Mouse (Mus musculus): Measurements from ENCODE around the gene Ctf1. TPM values are rescaled to one million over a fixed set of nuclear protein-coding genes. Genes with fewer than 3 reads are reported as not detected.

The Ctf1 gene
- total RNA-seq, 4 experiments from 2014 or later: 3.1 to 6.9 (median 4.2) TPM

- peak in 1 of 2 experiments; percentile 27 for DNase-seq (ENCODE audit: low spot score in 2 of 2)
These were observed 54.5 kb downstream of the Ctf1 start for GRCm38 (mm10) chr7:127766851-127767609.

Small RNA genes lying within 50 kb of the gene (microRNA-seq; reads per million reads assigned to microRNA genes)
- 0 reads per million in 2 experiments for gene Mir762

Other genes starting within 250 kb of the Ctf1 start
- 10 to 100 TPM; 47.1 to 55.2 (median 51.7) TPM for gene Fbrs, start 233.5 kb upstream of the Ctf1 start, total RNA-seq (2022)
- 100 to 1,000 TPM; 112 to 117 (median 115) TPM for gene Srcap, start 200.8 kb upstream of the Ctf1 start, total RNA-seq (2022)
- 10 to 100 TPM; 11.1 to 12.3 (median 11.5) TPM for gene Gm42715, start 193.2 kb upstream of the Ctf1 start, total RNA-seq (2022)
- 1 to 10 TPM in 2 of 4 experiments, under 1 TPM in 1, not detected in 1; 1.00 to 1.3 (median 1.0) TPM for gene Tmem265, start 151.3 kb upstream of the Ctf1 start, total RNA-seq (2022)
- gene Phkg2, start 139.4 kb upstream of the Ctf1 start, total RNA-seq (2022): 10 to 100 TPM; 74.2 to 85.4 (median 81.9) TPM
- 10 to 100 TPM in 2 of 4 experiments, 1 to 10 TPM in 2; 7.4 to 10.5 (median 10.0) TPM for gene Ccdc189, start 124.1 kb upstream of the Ctf1 start, total RNA-seq (2022)
- 10 to 100 TPM; 57.1 to 68.5 (median 67.5) TPM for gene Rnf40, start 124.0 kb upstream of the Ctf1 start, total RNA-seq (2022)
- gene Zfp629, start 96.9 kb upstream of the Ctf1 start, total RNA-seq (2022): 10 to 100 TPM; 19.3 to 29.3 (median 21.9) TPM
- gene Bcl7c, start 3.8 kb upstream of the Ctf1 start, total RNA-seq (2022): 10 to 100 TPM; 31.4 to 49.5 (median 43.6) TPM
- not detected for gene Ctf2, start 19.4 kb downstream of the Ctf1 start, total RNA-seq (2022)
- gene Fbxl19, start 31.8 kb downstream of the Ctf1 start, total RNA-seq (2022): 10 to 100 TPM; 59.3 to 68.5 (median 63.5) TPM
- gene Orai3, start 57.1 kb downstream of the Ctf1 start, total RNA-seq (2022): 10 to 100 TPM; 18.0 to 22.2 (median 19.5) TPM
- 10 to 100 TPM; 44.7 to 48.4 (median 46.9) TPM for gene Setd1a, start 63.9 kb downstream of the Ctf1 start, total RNA-seq (2022)
- 1 to 10 TPM; 3.9 to 6.2 (median 4.6) TPM for gene Gm49388, start 72.9 kb downstream of the Ctf1 start, total RNA-seq (2022)
- gene Hsd3b7, start 87.9 kb downstream of the Ctf1 start, total RNA-seq (2022): 1 to 10 TPM; 4.2 to 9.7 (median 4.6) TPM
- 10 to 100 TPM; 62.3 to 96.9 (median 71.2) TPM for gene Stx4a, start 111.6 kb downstream of the Ctf1 start, total RNA-seq (2022)
- gene Stx1b, start 111.8 kb downstream of the Ctf1 start, total RNA-seq (2022): 100 to 1,000 TPM; 444 to 479 (median 451) TPM
- gene Zfp646, start 163.5 kb downstream of the Ctf1 start, total RNA-seq (2022): 10 to 100 TPM; 29.9 to 32.8 (median 31.2) TPM
- 10 to 100 TPM; 22.7 to 25.3 (median 23.3) TPM for gene Zfp668, start 164.1 kb downstream of the Ctf1 start, total RNA-seq (2022)
- 1 to 10 TPM in 3 of 4 experiments, under 1 TPM in 1; 0.78 to 2.1 (median 1.4) TPM for gene Prss53, start 178.2 kb downstream of the Ctf1 start, total RNA-seq (2022)
- gene Gm21974, start 182.7 kb downstream of the Ctf1 start, total RNA-seq (2022): not detected
- gene Vkorc1, start 182.9 kb downstream of the Ctf1 start, total RNA-seq (2022): 10 to 100 TPM; 18.5 to 31.2 (median 25.2) TPM
- 10 to 100 TPM; 39.4 to 47.5 (median 44.3) TPM for gene Bckdk, start 191.3 kb downstream of the Ctf1 start, total RNA-seq (2022)
- 10 to 100 TPM; 25.3 to 33.8 (median 27.6) TPM for gene Kat8, start 199.8 kb downstream of the Ctf1 start, total RNA-seq (2022)
- gene Prss8, start 217.4 kb downstream of the Ctf1 start, total RNA-seq (2022): under 1 TPM in 2 of 4 experiments, not detected in 2; 0.33 to 0.82 TPM
- 1 to 10 TPM; 6.2 to 9.2 (median 8.0) TPM for gene Prss36, start 234.0 kb downstream of the Ctf1 start, total RNA-seq (2022)

All from left cerebral cortex, adult 8-10 months (tissue).